Mouse (Mus musculus) fat pad, adult 2 months (tissue): ENCODE measurements around the gene Atad1.
"Not testable (repeated sequence)": the region's sequence is repeated elsewhere in the genome, so short reads cannot be mapped to it uniquely, and the experiment has no call there.

Experiments
- DNase-seq: peaks from one replicate; pipeline ENCODE4 v3.0.0-alpha.2; 2011; ENCODE audit warnings: low read depth, low spot score; ENCODE audit errors: extremely low read depth

The Atad1 gene

GRCm38 (mm10) chr19:32680894-32681293, 58.7 kb downstream of the Atad1 start:
- no peak for DNase-seq

- no peak for DNase-seq
Observed at GRCm38 (mm10) chr19:32675766-32676165, 63.8 kb downstream of the Atad1 start.

GRCm38 (mm10) chr19:32667830-32668229, 71.8 kb downstream of the Atad1 start:
- DNase-seq = not testable (repeated sequence)

- DNase-seq = no peak
Observed at GRCm38 (mm10) chr19:32665243-32665642, 74.3 kb downstream of the Atad1 start.

- no peak for DNase-seq
Observed at GRCm38 (mm10) chr19:32662936-32663335, 76.7 kb downstream of the Atad1 start.

- no peak for DNase-seq
Observed at GRCm38 (mm10) chr19:32659346-32659745, 80.2 kb downstream of the Atad1 start.

- no peak for DNase-seq
Observed at GRCm38 (mm10) chr19:32653630-32654362, 85.8 kb downstream of the Atad1 start.

- DNase-seq = no peak
Observed at GRCm38 (mm10) chr19:32653122-32653521, 86.5 kb downstream of the Atad1 start.

GRCm38 (mm10) chr19:32651046-32651445, 88.5 kb downstream of the Atad1 start:
- DNase-seq = no peak

- no peak for DNase-seq
Observed at GRCm38 (mm10) chr19:32648019-32648571, 91.5 kb downstream of the Atad1 start.

GRCm38 (mm10) chr19:32646382-32646781, 93.2 kb downstream of the Atad1 start:
- no peak for DNase-seq

GRCm38 (mm10) chr19:32645939-32646338, 93.6 kb downstream of the Atad1 start:
- DNase-seq = no peak

- DNase-seq = no peak
Observed at GRCm38 (mm10) chr19:32643642-32644041, 95.9 kb downstream of the Atad1 start.

- no peak for DNase-seq
Observed at GRCm38 (mm10) chr19:32641995-32642394, 97.6 kb downstream of the Atad1 start.

- DNase-seq = no peak
Observed at GRCm38 (mm10) chr19:32641535-32641934, 98.1 kb downstream of the Atad1 start.

GRCm38 (mm10) chr19:32638276-32638903, 101.2 kb downstream of the Atad1 start:
- DNase-seq = no peak

GRCm38 (mm10) chr19:32637357-32638275, 102.0 kb downstream of the Atad1 start:
- DNase-seq = no peak

GRCm38 (mm10) chr19:32634916-32635315, 104.7 kb downstream of the Atad1 start:
- DNase-seq = no peak

GRCm38 (mm10) chr19:32628572-32629132, 110.9 kb downstream of the Atad1 start:
- no peak for DNase-seq

- DNase-seq = no peak
Observed at GRCm38 (mm10) chr19:32627631-32628030, 112.0 kb downstream of the Atad1 start.

GRCm38 (mm10) chr19:32626768-32627331, 112.7 kb downstream of the Atad1 start:
- DNase-seq = no peak
